Mouse (Mus musculus): ENCODE measurements around the gene Slc2a3. TPM values are rescaled to one million over a fixed set of nuclear protein-coding genes. Genes with fewer than 3 reads are reported as not detected.

Gene Slc2a3
- polyA plus RNA-seq, 1 experiment from 2014 or later = 72.9 TPM

GRCm38 (mm10) chr6:122795254-122795935 lies 6.0 kb downstream of the Slc2a3 start:
- Histone ChIP-seq H3K4me3 (ENCODE audit: low read depth, low read length) (no peak overlapping the region), H3K4me2 (ENCODE audit: low read depth, severe bottlenecking) (no peak overlapping the region), H3K4me1 (ENCODE audit: control insufficient read depth, insufficient read depth, low read length) (no peaks in the 10 kb centered on the region), H3K9ac (ENCODE audit: low read length) (no peak overlapping the region), H3K9me3 (ENCODE audit: control insufficient read depth, low read length) (no peaks in the 10 kb centered on the region), H3K27me3 (ENCODE audit: control insufficient read depth, insufficient read depth, low read length) (no peaks in the 10 kb centered on the region), H3K36me3 (ENCODE audit: control insufficient read depth, insufficient read depth, low read length) (no peaks in the 10 kb centered on the region), H3K27ac (replicated peaks; ENCODE audit: low read depth, low read length) (no peak overlapping the region)
- ATAC-seq (ENCODE audit: insufficient number of reproducible peaks, low FRiP score, low TSS enrichment, low read depth) = no peak
- 75% methylated on average over 8 of the region's 8 CpGs for WGBS
- DNase-seq (ENCODE audit: low spot score) = no peak

DNA sequence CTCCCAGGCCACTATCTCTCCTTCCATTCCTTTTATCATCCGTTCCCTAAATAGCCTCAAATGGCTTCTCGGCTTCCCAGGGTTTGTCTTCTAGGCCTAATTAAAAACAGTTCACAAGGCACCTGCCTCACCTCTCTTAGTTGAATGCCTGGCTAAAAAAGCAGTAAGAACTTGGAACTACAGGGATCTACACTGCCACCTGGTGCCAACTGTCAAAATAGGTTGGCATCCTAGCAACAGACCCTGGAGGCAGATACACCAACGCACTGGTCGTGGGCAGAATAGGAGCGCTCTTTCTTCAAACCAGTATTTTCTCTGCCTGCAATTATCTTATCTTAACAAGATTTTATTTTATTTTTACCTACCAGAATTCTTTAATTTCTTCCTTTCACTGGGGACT lies 15.2 kb downstream of the Slc2a3 start:
- Histone ChIP-seq H3K9me3 (ENCODE audit: control insufficient read depth, low read length) (no peaks in the 10 kb centered on the region), H3K27ac (replicated peaks; ENCODE audit: low read depth, low read length) (no peak overlapping the region), H3K4me1 (ENCODE audit: control insufficient read depth, insufficient read depth, low read length) (no peaks in the 10 kb centered on the region), H3K9ac (ENCODE audit: low read length) (no peak overlapping the region), H3K36me3 (ENCODE audit: control insufficient read depth, insufficient read depth, low read length) (no peaks in the 10 kb centered on the region), H3K4me2 (ENCODE audit: low read depth, severe bottlenecking) (no peak overlapping the region), H3K27me3 (ENCODE audit: control insufficient read depth, insufficient read depth, low read length) (no peaks in the 10 kb centered on the region), H3K4me3 (ENCODE audit: low read depth, low read length) (no peak overlapping the region)
- DNase-seq (ENCODE audit: low spot score) = peak; percentile 74
- WGBS = 36% methylated on average over 5 of the region's 5 CpGs
- ATAC-seq (ENCODE audit: insufficient number of reproducible peaks, low FRiP score, low TSS enrichment, low read depth) = no peak

DNA sequence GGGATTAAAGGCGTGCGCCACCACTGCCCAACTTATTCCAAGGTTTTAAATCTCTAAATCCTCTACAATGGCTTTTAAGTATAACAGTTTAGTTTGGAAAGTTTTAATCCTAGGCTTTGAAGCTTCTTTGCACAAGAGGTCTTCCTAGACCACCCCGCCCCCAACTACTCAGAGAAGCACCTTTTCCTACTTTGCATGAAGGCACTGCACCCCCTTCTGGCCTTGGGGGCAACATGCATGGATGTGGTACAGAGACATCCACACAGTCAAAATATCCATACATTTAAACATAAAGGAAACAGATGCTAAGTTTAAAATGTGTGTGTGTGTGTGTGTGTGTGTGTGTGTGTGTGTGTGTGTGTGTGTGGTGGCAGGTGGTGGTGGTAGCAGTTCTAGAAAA lies 16.6 kb downstream of the Slc2a3 start:
- Histone ChIP-seq H3K9ac (ENCODE audit: low read length) (no peak overlapping the region), H3K36me3 (ENCODE audit: control insufficient read depth, insufficient read depth, low read length) (no peaks in the 10 kb centered on the region), H3K4me2 (ENCODE audit: low read depth, severe bottlenecking) (no peak overlapping the region), H3K4me3 (ENCODE audit: low read depth, low read length) (no peak overlapping the region), H3K27ac (replicated peaks; ENCODE audit: low read depth, low read length) (no peak overlapping the region), H3K9me3 (ENCODE audit: control insufficient read depth, low read length) (no peaks in the 10 kb centered on the region), H3K27me3 (ENCODE audit: control insufficient read depth, insufficient read depth, low read length) (no peaks in the 10 kb centered on the region), H3K4me1 (ENCODE audit: control insufficient read depth, insufficient read depth, low read length) (no peaks in the 10 kb centered on the region)
- DNase-seq (ENCODE audit: low spot score) (no peak), ATAC-seq (ENCODE audit: insufficient number of reproducible peaks, low FRiP score, low TSS enrichment, low read depth) (no peak)
- 94% methylated on average over 3 of the region's 3 CpGs for WGBS

GRCm38 (mm10) chr6:122782164-122782563 lies 19.3 kb downstream of the Slc2a3 start:
- Histone ChIP-seq H3K36me3 (ENCODE audit: control insufficient read depth, insufficient read depth, low read length) (no peaks in the 10 kb centered on the region), H3K4me2 (ENCODE audit: low read depth, severe bottlenecking) (no peak overlapping the region), H3K9me3 (ENCODE audit: control insufficient read depth, low read length) (no peaks in the 10 kb centered on the region), H3K27me3 (ENCODE audit: control insufficient read depth, insufficient read depth, low read length) (no peaks in the 10 kb centered on the region), H3K4me3 (ENCODE audit: low read depth, low read length) (no peak overlapping the region), H3K4me1 (ENCODE audit: control insufficient read depth, insufficient read depth, low read length) (no peaks in the 10 kb centered on the region), H3K9ac (ENCODE audit: low read length) (no peak overlapping the region), H3K27ac (replicated peaks; ENCODE audit: low read depth, low read length) (no peak overlapping the region)
- 70% methylated on average over 3 of the region's 3 CpGs for WGBS
- no peak for ATAC-seq (ENCODE audit: insufficient number of reproducible peaks, low FRiP score, low TSS enrichment, low read depth)
- no peak for DNase-seq (ENCODE audit: low spot score)

GRCm38 (mm10) chr6:122781167-122781566 lies 20.3 kb downstream of the Slc2a3 start:
- Histone ChIP-seq H3K4me2 (ENCODE audit: low read depth, severe bottlenecking) (no peak overlapping the region), H3K4me3 (ENCODE audit: low read depth, low read length) (no peak overlapping the region), H3K4me1 (ENCODE audit: control insufficient read depth, insufficient read depth, low read length) (no peaks in the 10 kb centered on the region), H3K27ac (replicated peaks; ENCODE audit: low read depth, low read length) (no peak overlapping the region), H3K9me3 (ENCODE audit: control insufficient read depth, low read length) (no peaks in the 10 kb centered on the region), H3K9ac (ENCODE audit: low read length) (no peak overlapping the region), H3K36me3 (ENCODE audit: control insufficient read depth, insufficient read depth, low read length) (no peaks in the 10 kb centered on the region), H3K27me3 (ENCODE audit: control insufficient read depth, insufficient read depth, low read length) (no peaks in the 10 kb centered on the region)
- ATAC-seq (ENCODE audit: insufficient number of reproducible peaks, low FRiP score, low TSS enrichment, low read depth) (no peak), DNase-seq (ENCODE audit: low spot score) (no peak)
- 81% methylated on average over 4 of the region's 4 CpGs for WGBS

DNA sequence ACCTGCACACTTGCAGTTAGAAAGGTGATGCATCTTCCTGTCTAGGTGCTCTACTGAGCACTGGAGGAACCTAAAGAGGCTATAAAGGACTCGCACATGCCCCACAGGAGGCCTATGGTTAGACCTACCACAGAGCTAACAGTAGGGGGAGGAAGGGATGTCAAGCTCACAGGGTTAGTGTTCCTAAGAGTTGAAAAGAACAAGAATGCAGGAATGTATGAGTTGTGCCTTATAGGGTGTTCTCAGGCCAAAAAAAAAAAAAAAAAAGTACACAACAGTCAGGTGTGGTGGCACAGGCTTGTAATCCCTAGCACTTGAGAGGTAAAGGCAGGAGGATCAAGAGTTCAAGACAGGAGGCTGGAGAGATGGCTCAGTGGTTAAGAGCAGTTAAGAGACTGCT lies 21.5 kb downstream of the Slc2a3 start:
- DNase-seq (ENCODE audit: low spot score) = no peak
- no peak overlapping the region for H3K27ac ChIP-seq (replicated peaks; ENCODE audit: low read depth, low read length)
- no peaks in the 10 kb centered on the region for H3K4me1 ChIP-seq (ENCODE audit: control insufficient read depth, insufficient read depth, low read length)
- H3K9me3 ChIP-seq (ENCODE audit: control insufficient read depth, low read length) = no peaks in the 10 kb centered on the region
- H3K27me3 ChIP-seq (ENCODE audit: control insufficient read depth, insufficient read depth, low read length) = no peaks in the 10 kb centered on the region
- no peak overlapping the region for H3K9ac ChIP-seq (ENCODE audit: low read length)
- H3K4me3 ChIP-seq (ENCODE audit: low read depth, low read length) = no peak overlapping the region
- no peak overlapping the region for H3K4me2 ChIP-seq (ENCODE audit: low read depth, severe bottlenecking)
- no peaks in the 10 kb centered on the region for H3K36me3 ChIP-seq (ENCODE audit: control insufficient read depth, insufficient read depth, low read length)
- WGBS = 42% methylated on average over 1 of the region's 1 CpGs
- ATAC-seq (ENCODE audit: insufficient number of reproducible peaks, low FRiP score, low TSS enrichment, low read depth) = no peak

GRCm38 (mm10) chr6:122776040-122776439 lies 25.4 kb downstream of the Slc2a3 start:
- no peaks in the 10 kb centered on the region for H3K9me3 ChIP-seq (ENCODE audit: control insufficient read depth, low read length)
- 84% methylated on average over 7 of the region's 7 CpGs for WGBS
- no peaks in the 10 kb centered on the region for H3K36me3 ChIP-seq (ENCODE audit: control insufficient read depth, insufficient read depth, low read length)
- H3K4me3 ChIP-seq (ENCODE audit: low read depth, low read length) = no peak overlapping the region
- no peak overlapping the region for H3K27ac ChIP-seq (replicated peaks; ENCODE audit: low read depth, low read length)
- DNase-seq (ENCODE audit: low spot score) (no peak), ATAC-seq (ENCODE audit: insufficient number of reproducible peaks, low FRiP score, low TSS enrichment, low read depth) (no peak)
- no peak overlapping the region for H3K4me2 ChIP-seq (ENCODE audit: low read depth, severe bottlenecking)
- H3K27me3 ChIP-seq (ENCODE audit: control insufficient read depth, insufficient read depth, low read length) = no peaks in the 10 kb centered on the region
- H3K4me1 ChIP-seq (ENCODE audit: control insufficient read depth, insufficient read depth, low read length) = no peaks in the 10 kb centered on the region
- no peak overlapping the region for H3K9ac ChIP-seq (ENCODE audit: low read length)

DNA sequence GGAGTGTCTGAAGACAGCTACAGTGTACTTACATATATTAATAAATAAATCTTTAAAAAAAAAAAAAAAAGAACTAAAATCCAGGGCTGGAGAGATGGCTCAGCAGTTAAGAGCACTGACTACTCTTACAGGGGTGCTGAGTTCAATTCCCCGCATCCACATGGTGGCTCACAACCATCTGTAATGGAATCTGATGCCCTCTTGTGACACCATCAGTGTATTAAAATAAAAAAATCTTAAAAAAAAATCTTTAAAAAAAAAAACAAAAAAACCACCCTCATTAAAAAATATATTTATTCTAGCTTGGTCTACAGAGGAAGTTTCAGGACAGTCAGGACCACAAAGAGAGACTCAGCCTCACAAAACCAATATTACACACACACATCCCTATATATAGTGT lies 27.1 kb downstream of the Slc2a3 start:
- 97% methylated on average over 1 of the region's 1 CpGs for WGBS
- Histone ChIP-seq H3K4me2 (ENCODE audit: low read depth, severe bottlenecking) (no peak overlapping the region), H3K27me3 (ENCODE audit: control insufficient read depth, insufficient read depth, low read length) (no peaks in the 10 kb centered on the region), H3K36me3 (ENCODE audit: control insufficient read depth, insufficient read depth, low read length) (no peaks in the 10 kb centered on the region), H3K9ac (ENCODE audit: low read length) (no peak overlapping the region), H3K4me1 (ENCODE audit: control insufficient read depth, insufficient read depth, low read length) (no peaks in the 10 kb centered on the region), H3K27ac (replicated peaks; ENCODE audit: low read depth, low read length) (no peak overlapping the region), H3K9me3 (ENCODE audit: control insufficient read depth, low read length) (no peaks in the 10 kb centered on the region), H3K4me3 (ENCODE audit: low read depth, low read length) (no peak overlapping the region)
- DNase-seq (ENCODE audit: low spot score) (no peak), ATAC-seq (ENCODE audit: insufficient number of reproducible peaks, low FRiP score, low TSS enrichment, low read depth) (no peak)

DNA sequence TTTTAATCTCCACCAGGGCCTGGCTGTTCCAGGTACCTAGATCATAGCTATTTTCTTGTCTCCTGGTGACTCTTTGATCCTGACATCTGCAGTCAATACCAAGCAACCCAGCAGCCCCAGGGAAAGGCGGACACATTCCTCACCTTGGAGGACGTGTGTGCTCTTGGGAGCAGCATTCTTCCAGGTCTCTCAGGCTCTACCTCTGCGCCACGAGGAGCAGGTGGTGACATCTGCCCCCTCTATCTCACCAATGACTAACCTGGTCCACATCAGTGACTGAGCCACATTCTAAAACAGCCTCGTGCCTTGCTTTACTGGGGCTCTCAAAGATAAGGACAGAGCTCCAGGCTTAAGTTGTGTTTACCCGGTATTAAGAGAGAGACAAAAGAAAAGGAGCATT lies 28.7 kb downstream of the Slc2a3 start:
- no peaks in the 10 kb centered on the region for H3K27me3 ChIP-seq (ENCODE audit: control insufficient read depth, insufficient read depth, low read length)
- WGBS = 42% methylated on average over 6 of the region's 6 CpGs
- H3K36me3 ChIP-seq (ENCODE audit: control insufficient read depth, insufficient read depth, low read length) = no peaks in the 10 kb centered on the region
- no peak overlapping the region for H3K27ac ChIP-seq (replicated peaks; ENCODE audit: low read depth, low read length)
- no peak overlapping the region for H3K4me3 ChIP-seq (ENCODE audit: low read depth, low read length)
- H3K4me2 ChIP-seq (ENCODE audit: low read depth, severe bottlenecking) = no peak overlapping the region
- no peaks in the 10 kb centered on the region for H3K4me1 ChIP-seq (ENCODE audit: control insufficient read depth, insufficient read depth, low read length)
- H3K9me3 ChIP-seq (ENCODE audit: control insufficient read depth, low read length) = no peaks in the 10 kb centered on the region
- ATAC-seq (ENCODE audit: insufficient number of reproducible peaks, low FRiP score, low TSS enrichment, low read depth) (no peak), DNase-seq (ENCODE audit: low spot score) (no peak)
- H3K9ac ChIP-seq (ENCODE audit: low read length) = no peak overlapping the region
